Mouse (Mus musculus) heart, embryonic 15.5 days (tissue): Measurements from ENCODE around the gene Apbb1ip. TPM values are rescaled to one million over a fixed set of nuclear protein-coding genes. Genes with fewer than 3 reads are reported as not detected.

ENCODE experiments used
- ATAC-seq: fragments of 200-750 bp; cut with Nextera tagmentation; replicated peaks from 2 replicates; pipeline ENCODE4 v1.8.0; 2017; ENCODE audit warnings: low read depth, moderate TSS enrichment; ENCODE audit not compliant: insufficient number of reproducible peaks, insufficient read depth, low FRiP score
- H3K27ac ChIP-seq: fragments of 300-500 bp; sonication (generic); 2 replicates; pipeline ENCODE4 v1.5.1; 2015; ENCODE audit warnings: mild to moderate bottlenecking, inconsistent platforms
- H3K27me3 ChIP-seq: fragments of 300-500 bp; sonication (generic); 2 replicates; pipeline ENCODE4 v1.6.1; 2015; ENCODE audit warnings: inconsistent platforms
- H3K36me3 ChIP-seq: fragments of 300-500 bp; sonication (generic); 2 replicates; pipeline ENCODE4 v1.6.1; 2015; ENCODE audit warnings: mild to moderate bottlenecking, inconsistent platforms
- H3K4me1 ChIP-seq: fragments of 300-500 bp; sonication (generic); replicated peaks from 2 replicates; pipeline ENCODE4 v1.6.1; 2015; ENCODE audit warnings: inconsistent platforms
- H3K4me2 ChIP-seq: fragments of 300-500 bp; sonication (generic); 2 replicates; pipeline ENCODE4 v1.6.1; 2015; ENCODE audit warnings: inconsistent platforms, mild to moderate bottlenecking, moderate library complexity
- H3K4me3 ChIP-seq: fragments of 300-500 bp; sonication (generic); 2 replicates; pipeline ENCODE4 v1.5.1; 2015; ENCODE audit warnings: mild to moderate bottlenecking, inconsistent platforms
- H3K9ac ChIP-seq: fragments of 300-500 bp; sonication (generic); 2 replicates; pipeline ENCODE4 v1.6.1; 2015; ENCODE audit warnings: mild to moderate bottlenecking, inconsistent platforms
- H3K9me3 ChIP-seq: fragments of 300-500 bp; sonication (generic); replicated peaks from 2 replicates; pipeline ENCODE4 v1.6.1; 2016; ENCODE audit warnings: inconsistent platforms
- WGBS: fragments of 180-500 bp; shearing (Covaris S2); methylation state at CpG from one replicate; pipeline ENCODE4 v1.1.7; 2015; ENCODE audit warnings: mixed read lengths; 5-methylcytosine and 5-hydroxymethylcytosine counted together
- polyA plus RNA-seq: library from polyadenylated mRNA; unstranded; fragments of >200 nt; fragmentation: Nextera tagmentation; extraction: Ambion mirVana; gene quantifications from 2 replicates; pipeline ENCODE4 v1.2.1, GENCODE M21; 2015

Gene Apbb1ip
- polyA plus RNA-seq = 1.9 and 4.0 TPM in 2 replicates

DNA sequence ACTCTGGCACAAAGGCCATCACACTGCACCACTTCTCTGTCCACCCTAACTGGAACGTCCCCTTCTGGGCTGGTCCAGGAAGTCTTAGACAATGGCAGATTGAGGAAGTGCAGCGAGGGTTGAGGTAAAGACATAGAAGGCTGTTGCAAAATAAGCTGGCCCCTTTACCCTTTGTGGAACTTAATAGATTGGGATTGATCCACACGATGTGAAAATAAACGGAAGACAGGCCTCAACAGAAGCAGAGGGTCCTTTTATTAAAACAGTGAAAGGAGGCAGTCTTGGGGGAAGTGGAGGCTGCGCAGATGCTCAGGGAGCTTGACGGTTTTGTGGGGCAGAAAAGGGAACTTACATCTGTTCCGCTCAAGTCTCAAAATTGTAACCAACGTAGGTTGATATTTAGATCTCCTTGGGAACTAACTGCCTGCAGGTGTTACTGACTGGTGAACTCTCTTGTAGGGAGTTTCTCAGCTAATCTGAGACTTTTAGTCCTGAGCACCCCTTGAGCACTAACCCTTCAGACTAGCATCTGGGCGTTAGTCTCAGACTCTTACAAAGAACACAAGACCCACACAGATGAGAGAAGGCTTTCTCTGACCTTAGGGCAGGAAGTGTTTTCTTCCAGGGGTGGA is at the start of gene Apbb1ip:
Gene Apbb1ip (plus strand): TSS at position 546 of the 632 bp plus-strand sequence.
- Histone ChIP-seq H3K4me1 (peaks cover 8% of the 10 kb centered on the region), H3K27ac (peak within 1 kb of the TSS; percentile 54), H3K4me3 (peak within 1 kb of the TSS; percentile 50), H3K36me3 (no peaks in the 10 kb centered on the region), H3K9ac (peak within 1 kb of the TSS; percentile 23; the same call in 1 of the 2 replicates), H3K9me3 (no peaks in the 10 kb centered on the region), H3K4me2 (peak within 1 kb of the TSS; percentile 87), H3K27me3 (0 out of 2 replicates have a peak, but pooled peaks cover 4% of the 10 kb centered on the region)
- WGBS = 29% methylated on average over 9 of the region's 9 CpGs
- ATAC-seq = 0 out of 2 replicates have a peak, but pooled peaks have one; percentile 31

DNA sequence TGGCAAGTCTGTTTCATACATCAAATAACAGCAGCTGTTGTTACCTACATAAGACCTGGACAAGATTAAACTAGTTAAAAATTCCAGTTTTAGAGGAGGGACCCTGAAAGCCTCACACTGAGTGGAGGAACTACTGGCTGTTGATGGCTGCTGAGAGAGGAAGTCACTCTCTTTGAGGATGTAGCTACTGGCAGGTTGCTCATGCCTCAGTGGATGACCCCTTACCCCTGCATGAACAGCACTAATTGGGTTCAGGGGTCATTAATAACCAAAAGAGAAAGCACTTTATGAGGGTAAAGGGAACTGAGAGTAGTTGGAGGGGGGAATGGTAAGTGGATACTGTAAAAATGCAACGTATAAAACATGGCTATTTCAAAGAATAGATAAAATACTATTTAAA is 46.8 kb upstream of the Apbb1ip start:
- no peaks in the 10 kb centered on the region for H3K9me3 ChIP-seq
- no peak for ATAC-seq
- WGBS = 78% methylated on average over 1 of the region's 1 CpGs
- H3K4me2 ChIP-seq = no peak overlapping the region
- no peaks in the 10 kb centered on the region for H3K27me3 ChIP-seq
- H3K27ac ChIP-seq = no peak overlapping the region
- no peaks in the 10 kb centered on the region for H3K36me3 ChIP-seq
- H3K4me3 ChIP-seq = no peak overlapping the region
- no peak overlapping the region for H3K9ac ChIP-seq
- H3K4me1 ChIP-seq = no peaks in the 10 kb centered on the region

DNA sequence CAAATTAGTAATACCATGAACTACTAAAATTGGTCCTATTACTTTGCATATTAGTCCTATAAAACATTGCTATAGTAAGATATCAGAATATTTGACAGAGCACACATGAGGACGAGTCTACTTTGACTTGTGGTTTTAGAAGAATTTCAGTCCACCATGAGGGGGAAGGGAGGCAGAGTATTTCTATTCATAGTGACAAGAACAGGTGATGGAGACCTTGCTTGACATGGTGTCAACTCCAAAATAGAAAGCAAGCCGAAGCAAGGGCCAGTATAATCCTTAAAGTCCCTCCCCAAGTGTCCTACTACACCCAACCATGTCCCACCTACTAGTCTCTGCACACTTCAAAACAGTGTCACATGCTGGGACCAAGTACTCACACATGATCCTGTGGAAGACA is 37.8 kb upstream of the Apbb1ip start:
- H3K36me3 ChIP-seq = no peaks in the 10 kb centered on the region
- ATAC-seq = no peak
- no peak overlapping the region for H3K9ac ChIP-seq
- H3K9me3 ChIP-seq = no peaks in the 10 kb centered on the region
- H3K4me1 ChIP-seq = no peaks in the 10 kb centered on the region
- no peaks in the 10 kb centered on the region for H3K27me3 ChIP-seq
- no peak overlapping the region for H3K4me3 ChIP-seq
- no peak overlapping the region for H3K27ac ChIP-seq
- no peak overlapping the region for H3K4me2 ChIP-seq
- 53% methylated on average over 2 of the region's 2 CpGs for WGBS

DNA sequence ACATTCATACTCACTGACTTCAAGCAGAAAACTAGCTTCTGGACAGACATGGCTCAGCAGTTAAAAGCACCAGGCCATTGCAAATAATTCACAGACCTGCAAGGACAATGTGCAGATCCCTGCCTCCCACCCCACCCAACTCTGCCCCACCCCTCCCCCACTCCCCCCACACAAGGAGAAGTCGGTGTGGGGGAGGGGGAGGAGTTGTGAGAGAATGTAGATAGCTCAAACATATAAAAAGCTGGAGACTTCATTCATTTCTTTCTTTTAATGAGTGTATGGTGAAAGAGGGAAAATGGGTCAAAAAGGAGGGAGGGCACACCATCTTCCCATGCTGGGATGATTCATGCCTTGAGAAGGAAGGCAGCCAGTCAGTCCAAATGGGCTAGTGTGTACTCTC is 34.5 kb upstream of the Apbb1ip start:
- no peak for ATAC-seq
- Histone ChIP-seq H3K27ac (no peak overlapping the region), H3K36me3 (no peaks in the 10 kb centered on the region), H3K9ac (no peak overlapping the region), H3K4me1 (no peaks in the 10 kb centered on the region), H3K4me2 (no peak overlapping the region), H3K27me3 (no peaks in the 10 kb centered on the region), H3K4me3 (no peak overlapping the region), H3K9me3 (no peaks in the 10 kb centered on the region)
- 36% methylated on average over 1 of the region's 1 CpGs for WGBS

DNA sequence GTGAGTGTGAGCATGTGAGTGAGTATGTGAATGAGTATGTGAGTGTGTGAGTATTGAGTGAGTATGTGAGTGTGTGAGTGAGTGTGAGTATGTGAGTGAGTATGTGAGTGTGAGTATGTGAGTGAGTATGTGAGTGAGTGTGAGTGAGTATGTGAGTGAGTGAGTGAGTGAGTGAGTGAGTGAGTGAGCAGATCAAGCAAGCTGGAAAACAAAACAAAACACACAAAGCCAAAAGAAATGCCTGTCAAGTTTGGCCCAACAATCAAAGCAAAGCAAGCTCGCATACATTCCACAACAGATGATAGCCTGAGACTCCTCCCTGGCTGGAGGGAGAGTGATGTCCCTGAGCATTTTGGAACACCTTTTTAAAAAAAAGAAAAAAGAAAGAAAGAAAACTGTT is 33.5 kb upstream of the Apbb1ip start:
- no peak overlapping the region for H3K4me3 ChIP-seq
- no peaks in the 10 kb centered on the region for H3K27me3 ChIP-seq
- 59% methylated on average over 1 of the region's 1 CpGs for WGBS
- H3K27ac ChIP-seq = no peak overlapping the region
- no peak overlapping the region for H3K9ac ChIP-seq
- no peaks in the 10 kb centered on the region for H3K4me1 ChIP-seq
- no peak overlapping the region for H3K4me2 ChIP-seq
- no peaks in the 10 kb centered on the region for H3K36me3 ChIP-seq
- ATAC-seq = no peak
- no peaks in the 10 kb centered on the region for H3K9me3 ChIP-seq

DNA sequence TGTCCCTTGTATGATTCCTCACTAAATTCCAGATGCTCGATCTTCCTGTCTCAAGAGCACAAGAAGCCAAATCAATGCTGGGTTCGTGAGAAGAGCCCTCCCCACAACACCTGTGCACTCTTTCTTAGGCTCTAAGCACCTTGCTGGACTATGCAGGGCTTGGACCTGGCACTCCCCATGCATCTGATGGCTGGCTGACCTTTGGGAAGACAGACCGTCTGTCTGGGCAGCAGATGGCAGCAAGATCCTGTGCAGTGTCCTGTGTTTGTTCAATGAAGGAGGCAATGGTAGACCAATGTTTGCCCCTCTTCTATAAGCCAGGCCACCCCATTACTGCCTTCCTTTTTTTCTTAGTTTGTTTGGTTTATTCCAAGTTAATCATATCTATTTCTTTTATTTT is 32.7 kb upstream of the Apbb1ip start:
- Histone ChIP-seq H3K4me1 (no peaks in the 10 kb centered on the region), H3K9ac (no peak overlapping the region), H3K4me3 (no peak overlapping the region), H3K27ac (no peak overlapping the region), H3K27me3 (no peaks in the 10 kb centered on the region), H3K36me3 (no peaks in the 10 kb centered on the region), H3K9me3 (no peaks in the 10 kb centered on the region), H3K4me2 (no peak overlapping the region)
- no peak for ATAC-seq
- 63% methylated on average over 3 of the region's 3 CpGs for WGBS

DNA sequence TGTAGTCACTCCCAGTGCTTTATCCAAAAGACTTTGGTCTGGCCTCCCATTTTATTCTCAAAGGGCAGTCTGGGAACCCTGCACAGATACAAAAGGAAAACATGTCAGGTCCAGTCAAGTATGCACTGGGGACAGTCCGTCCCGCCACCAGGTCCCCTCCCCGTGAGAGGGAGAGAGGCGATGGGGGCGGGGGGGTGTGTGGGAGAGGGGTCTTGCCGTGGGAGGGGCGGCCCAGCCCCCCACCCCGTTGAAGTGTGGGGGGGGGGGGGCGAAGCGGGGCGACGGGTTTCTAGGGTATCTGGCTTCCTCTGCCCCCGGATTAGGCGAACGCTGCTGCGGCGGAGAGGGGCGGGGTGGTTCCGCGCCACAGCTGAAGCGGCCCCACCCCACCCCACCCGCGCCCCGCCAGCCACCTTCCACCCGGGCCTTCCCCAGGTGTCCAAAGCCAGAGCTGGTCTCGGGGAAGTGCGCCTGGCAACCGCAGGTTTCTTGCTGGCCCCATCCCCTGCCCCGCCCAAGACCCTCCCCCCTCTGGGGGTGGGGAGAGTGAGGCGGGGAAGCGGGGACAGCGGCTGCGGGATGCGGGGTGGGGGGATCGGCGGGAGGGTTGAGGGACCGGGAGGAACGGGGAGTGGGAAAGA is 29.7 kb upstream of the Apbb1ip start:
- Histone ChIP-seq H3K9ac (no peak overlapping the region), H3K9me3 (no peaks in the 10 kb centered on the region), H3K4me1 (no peaks in the 10 kb centered on the region), H3K4me2 (no peak overlapping the region), H3K27me3 (no peaks in the 10 kb centered on the region), H3K4me3 (no peak overlapping the region), H3K36me3 (no peaks in the 10 kb centered on the region), H3K27ac (no peak overlapping the region)
- peak; percentile 28; the same call in 1 of the 2 replicates for ATAC-seq
- WGBS = under 1% methylated on average over 15 of the region's 38 CpGs

DNA sequence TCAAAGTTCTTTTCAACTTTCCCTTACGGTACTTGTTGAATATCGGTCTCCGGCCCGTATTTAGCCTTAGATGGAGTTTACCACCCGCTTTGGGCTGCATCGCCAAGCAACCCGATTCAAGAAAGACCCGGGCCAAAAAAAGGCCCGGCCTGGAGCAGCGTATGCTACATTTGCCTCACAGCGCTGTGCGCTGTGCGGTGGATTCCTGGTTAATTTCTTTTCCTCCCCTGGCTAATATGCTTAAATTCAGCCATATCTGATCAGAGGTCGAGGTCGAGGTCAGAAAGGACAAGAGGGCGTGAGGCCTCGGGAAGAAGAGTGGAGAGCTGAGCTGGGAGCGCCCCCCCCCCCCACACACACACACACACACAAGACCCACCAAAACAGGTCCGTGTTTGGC is 29.0 kb upstream of the Apbb1ip start:
- WGBS = 5% methylated on average over 19 of the region's 19 CpGs
- Histone ChIP-seq H3K36me3 (no peaks in the 10 kb centered on the region), H3K4me1 (no peaks in the 10 kb centered on the region)

DNA sequence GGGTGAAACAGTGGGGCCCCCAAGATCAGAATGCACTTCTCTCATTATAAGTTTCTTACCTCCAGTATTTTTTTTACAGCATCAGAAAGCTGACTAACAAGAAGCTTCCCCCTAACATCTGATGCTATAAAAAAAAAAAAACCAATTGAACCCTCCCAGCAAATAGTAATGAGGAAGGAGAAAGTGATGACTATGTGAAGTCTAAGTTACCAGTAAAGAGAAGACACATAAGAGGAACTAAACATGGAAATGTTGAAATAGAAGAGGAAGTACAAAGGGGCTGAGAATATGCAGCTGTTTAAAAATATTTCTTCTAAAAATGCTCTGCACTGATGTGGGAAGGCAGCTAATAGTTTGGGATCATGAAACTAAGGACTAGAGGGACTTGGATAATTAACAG is 27.1 kb upstream of the Apbb1ip start:
- H3K27ac ChIP-seq = no peak overlapping the region
- no peaks in the 10 kb centered on the region for H3K36me3 ChIP-seq
- no peak overlapping the region for H3K4me3 ChIP-seq
- no peak for ATAC-seq
- no peaks in the 10 kb centered on the region for H3K4me1 ChIP-seq
- no peak overlapping the region for H3K4me2 ChIP-seq
- no peaks in the 10 kb centered on the region for H3K27me3 ChIP-seq
- no peak overlapping the region for H3K9ac ChIP-seq
- H3K9me3 ChIP-seq = no peaks in the 10 kb centered on the region

More for the DNA sequence above, 29.0 kb upstream of the Apbb1ip start:
- H3K27ac ChIP-seq = no peak overlapping the region
- H3K9ac ChIP-seq = no peak overlapping the region
- H3K27me3 ChIP-seq = no peaks in the 10 kb centered on the region
- no peak for ATAC-seq
- no peaks in the 10 kb centered on the region for H3K9me3 ChIP-seq
- H3K4me2 ChIP-seq = no peak overlapping the region
- no peak overlapping the region for H3K4me3 ChIP-seq

DNA sequence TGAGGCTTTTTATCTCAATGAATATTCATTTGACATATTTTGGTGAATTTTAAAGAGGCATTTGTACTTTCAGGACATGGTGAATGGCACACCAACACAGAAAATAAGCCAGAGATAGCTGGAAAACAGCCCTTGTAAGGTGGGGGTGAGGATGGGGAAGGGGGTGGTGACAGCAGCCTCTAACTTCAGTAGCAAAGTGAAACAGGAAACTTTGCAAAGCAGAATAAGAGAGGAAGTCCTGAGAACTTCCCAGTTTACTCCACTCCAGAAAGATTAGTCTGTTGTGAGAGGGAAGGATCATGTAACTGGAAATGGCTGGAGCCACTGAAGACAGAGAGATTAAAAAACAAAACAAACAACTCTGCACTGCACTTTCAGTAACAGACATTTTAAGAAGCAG is 26.0 kb upstream of the Apbb1ip start:
- Histone ChIP-seq H3K9ac (no peak overlapping the region), H3K27me3 (no peaks in the 10 kb centered on the region), H3K27ac (no peak overlapping the region), H3K4me1 (no peaks in the 10 kb centered on the region), H3K9me3 (no peaks in the 10 kb centered on the region), H3K4me2 (no peak overlapping the region), H3K36me3 (no peaks in the 10 kb centered on the region), H3K4me3 (no peak overlapping the region)
- no peak for ATAC-seq

DNA sequence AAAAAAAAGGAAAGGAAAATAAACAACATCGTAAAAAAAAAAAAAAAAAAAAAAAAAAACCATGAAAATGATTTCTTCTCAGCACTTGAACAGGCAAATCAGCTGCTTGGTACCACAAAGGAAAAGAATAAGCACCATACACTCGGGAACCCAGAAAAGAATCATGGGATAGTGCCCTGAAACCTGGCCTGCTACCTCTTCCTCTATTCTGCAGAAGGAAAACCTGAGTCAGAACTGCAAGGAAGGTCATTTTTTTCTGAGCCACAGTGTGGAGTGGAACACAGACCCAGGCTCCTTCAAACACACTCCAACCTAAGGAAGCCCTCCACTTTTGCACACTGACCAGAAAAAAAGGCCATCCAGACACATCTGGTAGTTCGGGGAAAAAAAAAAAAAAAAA is 24.1 kb upstream of the Apbb1ip start:
- no peaks in the 10 kb centered on the region for H3K27me3 ChIP-seq
- H3K4me3 ChIP-seq = no peak overlapping the region
- H3K9me3 ChIP-seq = no peaks in the 10 kb centered on the region
- ATAC-seq = no peak
- H3K36me3 ChIP-seq = no peaks in the 10 kb centered on the region
- WGBS = 67% methylated on average over 3 of the region's 3 CpGs
- H3K4me1 ChIP-seq = no peaks in the 10 kb centered on the region
- no peak overlapping the region for H3K27ac ChIP-seq
- H3K4me2 ChIP-seq = no peak overlapping the region
- no peak overlapping the region for H3K9ac ChIP-seq

DNA sequence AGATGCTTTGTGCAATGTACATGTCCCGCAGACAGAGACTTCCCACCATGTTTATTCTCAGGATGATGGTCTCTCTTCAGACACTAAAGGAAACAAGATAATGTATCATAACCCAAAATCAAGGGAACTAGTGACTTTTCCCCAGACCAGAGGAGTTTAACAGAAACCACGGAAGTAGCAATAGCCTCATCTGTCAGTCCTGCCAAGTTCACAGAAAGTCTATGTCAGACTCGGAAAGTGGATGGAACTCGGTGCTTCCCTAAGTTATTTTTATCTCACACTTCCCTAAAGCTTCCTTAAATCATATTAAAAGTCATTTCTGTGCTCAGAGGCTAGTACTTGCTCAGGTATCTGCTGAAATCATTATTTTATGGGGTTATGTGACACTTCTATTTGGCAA is 21.4 kb upstream of the Apbb1ip start:
- no peaks in the 10 kb centered on the region for H3K4me1 ChIP-seq
- 55% methylated on average over 4 of the region's 4 CpGs for WGBS
- no peak overlapping the region for H3K4me2 ChIP-seq
- no peak for ATAC-seq
- no peaks in the 10 kb centered on the region for H3K27me3 ChIP-seq
- no peaks in the 10 kb centered on the region for H3K9me3 ChIP-seq
- no peak overlapping the region for H3K4me3 ChIP-seq
- H3K36me3 ChIP-seq = no peaks in the 10 kb centered on the region
- H3K9ac ChIP-seq = no peak overlapping the region
- no peak overlapping the region for H3K27ac ChIP-seq
